Mouse (Mus musculus): Measurements from ENCODE around the gene Eya2.

- TF ChIP-seq CTCF (IDR thresholded peaks at IDR 0.05; ENCODE audit: low read depth, low read length) (no peak), POLR2A (IDR thresholded peaks at IDR 0.05; ENCODE audit: extremely low read depth, insufficient read depth, low read length) (no peak)
Observed at GRCm38 (mm10) chr2:165797876-165798275, 203.0 kb downstream of the Eya2 start.

Measured in liver, adult 2 months (tissue).